Mouse (Mus musculus) MEL (cell line): ENCODE measurements around the gene Osbpl9. TPM values are rescaled to one million over a fixed set of nuclear protein-coding genes. Genes with fewer than 3 reads are reported as not detected.
A peak's percentile ranks its signal among the peaks of the same experiment; 100 is the strongest.

ENCODE experiments used
- DNase-seq: peaks from one replicate; pipeline ENCODE4 v3.0.0; 2011; ENCODE audit warnings: low read depth, low spot score
- H3K27ac ChIP-seq: 2 replicates; pipeline ENCODE4 v1.5.1; 2012; ENCODE audit warnings: low read depth, mild to moderate bottlenecking, control low read depth, low read length, moderate library complexity; ENCODE audit not compliant: control insufficient read depth
- H3K27me3 ChIP-seq, 2 experiments: fragments of 150-350 bp in 1 of 2; sonication (generic) in 1 of 2; 2 replicates each; pipeline ENCODE4 v1.6.1; 2012; ENCODE audit warnings: low read length in 2 of 2, mild to moderate bottlenecking in 2 of 2, improper control_type of control experiment in 1 of 2, moderate library complexity in 1 of 2; ENCODE audit not compliant: insufficient read depth in 2 of 2, control insufficient read depth in 1 of 2
- H3K36me3 ChIP-seq, 2 experiments: 2 replicates each; pipeline ENCODE4 v1.6.1; 2012 to 2014; ENCODE audit warnings: low read length in 2 of 2, improper control_type of control experiment in 1 of 2, inconsistent platforms in 1 of 2, mild to moderate bottlenecking in 1 of 2; ENCODE audit not compliant: insufficient read depth in 2 of 2, control insufficient read depth in 1 of 2
- H3K4me1 ChIP-seq, 2 experiments: fragments of 150-350 bp in 1 of 2; sonication (generic) in 1 of 2; 2 replicates each; pipeline ENCODE4 v1.6.1; 2012; ENCODE audit warnings: low read length in 2 of 2, improper control_type of control experiment in 1 of 2, mild to moderate bottlenecking in 1 of 2; ENCODE audit not compliant: insufficient read depth in 2 of 2, control insufficient read depth in 1 of 2
- H3K4me3 ChIP-seq, 2 experiments: fragments of 150-350 bp in 1 of 2; sonication (generic) in 1 of 2; 2 replicates each; pipeline ENCODE4 v1.5.1; 2012; ENCODE audit warnings: low read depth in 2 of 2, low read length in 2 of 2, mild to moderate bottlenecking in 2 of 2, moderate library complexity in 2 of 2, control low read depth in 1 of 2, improper control_type of control experiment in 1 of 2; ENCODE audit not compliant: control insufficient read depth in 1 of 2, insufficient read depth in 1 of 2
- H3K79me2 ChIP-seq: 2 replicates; pipeline ENCODE4 v1.6.1; 2012; ENCODE audit warnings: mild to moderate bottlenecking, low read length, moderate library complexity; ENCODE audit not compliant: control insufficient read depth, poor library complexity, insufficient read depth
- H3K9ac ChIP-seq: 2 replicates; pipeline ENCODE4 v1.6.1; 2012; ENCODE audit warnings: low read depth, mild to moderate bottlenecking, control low read depth, low read length, moderate library complexity; ENCODE audit not compliant: control insufficient read depth, poor library complexity, severe bottlenecking
- H3K9me3 ChIP-seq: fragments of 150-350 bp; sonication (generic); replicated peaks from 2 replicates; pipeline ENCODE4 v1.6.1; 2012; ENCODE audit warnings: mild to moderate bottlenecking, low read length, improper control_type of control experiment, moderate library complexity; ENCODE audit not compliant: insufficient read depth
- CHD1 ChIP-seq: IDR thresholded peaks from 2 replicates; pipeline ENCODE4 v1.6.1; 2012; ENCODE audit warnings: low read depth, mild to moderate bottlenecking, inconsistent platforms, low read length, improper control_type of control experiment
- CHD2 ChIP-seq: IDR thresholded peaks from 2 replicates; pipeline ENCODE4 v1.6.1; 2011; ENCODE audit warnings: low read length, improper control_type of control experiment
- ELF1 ChIP-seq: IDR thresholded peaks from 2 replicates; pipeline ENCODE4 v1.6.1; 2014; ENCODE audit warnings: low read depth, mild to moderate bottlenecking, inconsistent platforms, low read length, improper control_type of control experiment, moderate library complexity
- GATA1 ChIP-seq: IDR thresholded peaks from 2 replicates; pipeline ENCODE4 v1.6.1; 2011; ENCODE audit warnings: low read depth, low read length, improper control_type of control experiment
- JUND ChIP-seq: IDR thresholded peaks from 2 replicates; pipeline ENCODE4 v1.6.1; 2011; ENCODE audit warnings: low read depth, mild to moderate bottlenecking, improper control_type of control experiment, low read length
- MAZ ChIP-seq: IDR thresholded peaks from 2 replicates; pipeline ENCODE4 v1.6.1; 2012; ENCODE audit warnings: low read depth, mild to moderate bottlenecking, inconsistent platforms, low read length, improper control_type of control experiment
- MEF2A ChIP-seq: IDR thresholded peaks from 2 replicates; pipeline ENCODE4 v1.6.1; 2014; ENCODE audit warnings: low read depth, mild to moderate bottlenecking, inconsistent platforms, low read length, improper control_type of control experiment; ENCODE audit not compliant: poor library complexity, insufficient replicate concordance, severe bottlenecking; ENCODE audit errors: extremely low read depth
- MXI1 ChIP-seq: IDR thresholded peaks from 2 replicates; pipeline ENCODE4 v1.6.1; 2011; ENCODE audit warnings: mild to moderate bottlenecking, low read depth, low read length, improper control_type of control experiment
- MYC ChIP-seq: IDR thresholded peaks from 2 replicates; pipeline ENCODE4 v1.6.1; 2011; ENCODE audit warnings: low read depth, mild to moderate bottlenecking, low read length, improper control_type of control experiment, moderate library complexity
- NRF1 ChIP-seq: IDR thresholded peaks from 2 replicates; pipeline ENCODE4 v1.6.1; 2014; ENCODE audit warnings: low read depth, mild to moderate bottlenecking, inconsistent platforms, low read length, improper control_type of control experiment, moderate library complexity; ENCODE audit not compliant: poor library complexity, insufficient read depth, severe bottlenecking
- POLR2A ChIP-seq, 2 experiments: IDR thresholded peaks; 2 replicates each; pipeline ENCODE4 v1.6.1; 2011 to 2012; ENCODE audit warnings: low read length in 2 of 2, mild to moderate bottlenecking in 2 of 2, control low read depth in 1 of 2, improper control_type of control experiment in 1 of 2, low read depth in 1 of 2, moderate library complexity in 1 of 2; ENCODE audit not compliant: control insufficient read depth in 1 of 2, insufficient read depth in 1 of 2, poor library complexity in 1 of 2
- SIN3A ChIP-seq: IDR thresholded peaks from 2 replicates; pipeline ENCODE4 v1.6.1; 2012; ENCODE audit warnings: low read length, improper control_type of control experiment, inconsistent platforms
- SMC3 ChIP-seq: IDR thresholded peaks from 2 replicates; pipeline ENCODE4 v1.6.1; 2011; ENCODE audit warnings: low read depth, low read length, improper control_type of control experiment
- TAL1 ChIP-seq: IDR thresholded peaks from 2 replicates; pipeline ENCODE4 v1.6.1; 2012; ENCODE audit warnings: mild to moderate bottlenecking, inconsistent platforms, low read length, moderate library complexity, mixed read lengths
- TBP ChIP-seq: IDR thresholded peaks from 2 replicates; pipeline ENCODE4 v1.8.0; 2011; ENCODE audit warnings: low read depth, low read length, improper control_type of control experiment
- UBTF ChIP-seq: IDR thresholded peaks from 2 replicates; pipeline ENCODE4 v1.6.1; 2012; ENCODE audit warnings: low read depth, mild to moderate bottlenecking, inconsistent platforms, low read length, improper control_type of control experiment, moderate library complexity, borderline replicate concordance; ENCODE audit not compliant: insufficient read depth
- USF1 ChIP-seq: IDR thresholded peaks from 2 replicates; pipeline ENCODE4 v1.6.1; 2014; ENCODE audit warnings: low read depth, mild to moderate bottlenecking, inconsistent platforms, low read length, improper control_type of control experiment, moderate library complexity
- USF2 ChIP-seq, 2 experiments: IDR thresholded peaks; 2 replicates each; pipeline ENCODE4 v1.6.1; 2011 to 2012; ENCODE audit warnings: improper control_type of control experiment in 2 of 2, low read length in 2 of 2, borderline replicate concordance in 1 of 2, inconsistent platforms in 1 of 2, low read depth in 1 of 2, mild to moderate bottlenecking in 1 of 2; ENCODE audit not compliant: insufficient read depth in 1 of 2
- ZMIZ1 ChIP-seq: IDR thresholded peaks from 2 replicates; pipeline ENCODE4 v1.6.1; 2012; ENCODE audit warnings: low read depth, mild to moderate bottlenecking, inconsistent platforms, low read length, improper control_type of control experiment, moderate library complexity
- polyA plus RNA-seq, 2 experiments: library from polyadenylated mRNA; stranded (reverse) in 1 of 2; unstranded in 1 of 2; fragments of >175 nt in 1 of 2; fragments of >200 nt in 1 of 2; gene quantifications; 2 replicates each; pipeline versions ENCODE4 v1.2.1 to v1.2.4; 2012; ENCODE audit warnings: low replicate concordance in 2 of 2, low read depth in 1 of 2; ENCODE audit not compliant: insufficient read length in 2 of 2, insufficient read depth in 1 of 2, missing spikeins in 1 of 2
- total RNA-seq: library from RNA; depleted of rRNA; stranded (reverse); fragments of 300-350 nt; gene quantifications from 2 replicates; pipeline ENCODE4 v1.2.3, GENCODE M21; 2012

Osbpl9 gene
- total and polyA plus RNA-seq, 3 experiments = 14.9 to 42.6 TPM; not detected in 1

GRCm38 (mm10) chr4:109094269-109094668 lies 107.8 kb downstream of the Osbpl9 start:
- H3K36me3 ChIP-seq = peaks cover 0 to 15% of the 10 kb centered on the region in 2 experiments; a peak in 3 of 4 replicates
- no peak overlapping the region for H3K27ac ChIP-seq
- no peaks in the 10 kb centered on the region for H3K79me2 ChIP-seq
- no peaks in the 10 kb centered on the region for H3K27me3 ChIP-seq
- TF ChIP-seq SIN3A (no peak), MXI1 (no peak), MAZ (no peak), USF1 (no peak)
- H3K9ac ChIP-seq = no peak overlapping the region
- no peaks in the 10 kb centered on the region for H3K9me3 ChIP-seq
- peaks cover 5 to 11% of the 10 kb centered on the region in 2 experiments; a peak in 3 of 4 replicates for H3K4me1 ChIP-seq
- DNase-seq = peak; percentile 13
- no peak overlapping the region for H3K4me3 ChIP-seq

GRCm38 (mm10) chr4:109092344-109092743 lies 109.7 kb downstream of the Osbpl9 start:
- TF ChIP-seq SMC3 (no peak), NRF1 (no peak), MEF2A (no peak), SIN3A (no peak), MAZ (no peak), TAL1 (no peak), POLR2A (IDR thresholded peaks at IDR 0.05; ENCODE audit: control insufficient read depth in 1 of 2, insufficient read depth in 1 of 2, low read depth in 1 of 2, low read length in 2 of 2, poor library complexity in 1 of 2) (no peak), TBP (no peak), CHD1 (no peak), USF1 (no peak), ELF1 (no peak), USF2 (IDR thresholded peaks at IDR 0.05; ENCODE audit: borderline replicate concordance in 1 of 2, insufficient read depth in 1 of 2, low read depth in 1 of 2, low read length in 2 of 2) (no peak), CHD2 (no peak), MYC (no peak), JUND (no peak), GATA1 (no peak), UBTF (no peak), ZMIZ1 (no peak)
- Histone ChIP-seq H3K79me2 (no peaks in the 10 kb centered on the region), H3K36me3 (peaks cover 0 to 14% of the 10 kb centered on the region in 2 experiments; a peak in 2 of 4 replicates), H3K9ac (no peak overlapping the region), H3K27ac (no peak overlapping the region), H3K4me3 (no peak overlapping the region), H3K4me1 (peaks cover 2 to 9% of the 10 kb centered on the region in 2 experiments; a peak in 2 of 4 replicates), H3K9me3 (no peaks in the 10 kb centered on the region), H3K27me3 (no peaks in the 10 kb centered on the region)
- DNase-seq = no peak
